Mouse (Mus musculus): ENCODE measurements at regions not wholly inside any gene's neighbourhood (a gene's known extent, or its start where the extent isn't known, plus 50 kb on each side); places are given as distances from the start of the nearest gene placed in this dataset.

DNA sequence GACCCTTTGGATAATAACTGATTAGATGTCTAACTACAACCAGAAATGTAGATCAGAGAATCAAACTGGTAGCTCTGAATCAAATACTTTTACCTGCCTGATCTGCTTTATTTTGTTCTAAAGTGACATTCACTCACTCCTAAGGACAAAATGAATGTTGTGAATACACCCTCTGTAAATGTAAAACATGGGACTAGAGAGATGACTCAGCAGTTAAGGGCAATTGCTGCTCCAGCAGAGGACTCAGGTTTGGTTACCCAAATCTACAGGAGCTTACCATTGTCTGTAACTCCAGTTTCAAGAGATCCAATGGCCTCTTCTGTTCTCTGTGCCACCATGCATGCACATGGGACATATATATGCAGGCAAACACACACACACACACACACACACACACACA, 57.0 kb upstream of the Tnfsf11 start:
- TF ChIP-seq POLR2A (IDR thresholded peaks at IDR 0.05; ENCODE audit: borderline replicate concordance, extremely low read depth, insufficient read depth, insufficient read length, poor library complexity, severe bottlenecking) (no peak), CTCF (IDR thresholded peaks at IDR 0.05; ENCODE audit: borderline replicate concordance, extremely low read depth, insufficient read depth, insufficient read length) (no peak)
